In the genomic region with DNA sequence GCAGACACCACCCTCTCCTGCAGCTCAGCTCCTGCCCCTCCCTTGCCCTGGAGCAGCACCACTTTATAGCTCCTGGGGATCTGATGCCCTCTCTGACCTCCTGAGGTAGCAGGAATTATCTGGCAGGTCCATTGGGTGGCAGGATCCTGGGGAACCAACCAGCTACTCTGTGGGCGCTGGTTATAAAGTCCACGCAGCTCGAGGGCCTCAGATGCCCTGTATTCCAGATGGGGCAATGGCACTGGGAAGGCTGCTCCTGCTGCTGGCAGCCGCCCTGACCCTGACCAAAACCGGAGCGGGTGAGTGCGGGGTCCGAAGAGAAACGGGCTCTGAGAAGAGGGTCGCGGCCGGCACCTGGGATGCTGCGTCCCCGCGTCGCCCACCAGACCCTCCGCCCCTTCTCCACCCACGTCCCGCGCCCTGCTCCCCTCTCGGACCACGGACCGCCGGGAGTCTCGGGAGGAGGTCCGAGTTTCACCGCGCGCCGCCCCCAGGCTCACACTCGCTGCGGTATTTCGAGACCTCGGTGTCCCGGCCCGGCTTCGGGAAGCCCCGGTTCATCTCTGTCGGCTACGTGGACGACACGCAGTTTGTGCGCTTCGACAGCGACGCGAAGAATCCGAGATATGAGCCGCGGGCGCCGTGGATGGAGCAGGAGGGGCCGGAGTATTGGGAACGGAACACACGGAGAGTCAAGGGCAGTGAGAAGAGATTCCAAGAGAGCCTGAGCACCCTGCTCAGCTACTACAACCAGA, we compare ENCODE assay signal across 8 mouse cellular contexts. TPM values are rescaled to one million over a fixed set of nuclear protein-coding genes. Genes with fewer than 3 reads are reported as not detected.
DNase-seq lines count a peak whose midpoint lies in the region; ATAC-seq and TF ChIP-seq lines count a peak whose summit lies in the region.

A gene (plus strand): TSS at position 79 of the 755 bp plus-strand sequence.

- peak within 1 kb of the TSS; percentile 42 for H3K4me3 ChIP-seq in kidney, embryonic 16.5 days (ENCODE audit: low read length)
- peak within 1 kb of the TSS; percentile 32 for H3K4me3 ChIP-seq in intestine, embryonic 14.5 days (ENCODE audit: low read depth, low read length)
- no peak within 1 kb of the TSS for H3K4me3 ChIP-seq in myocyte

- no peak for ATAC-seq in kidney, embryonic 16.5 days (ENCODE audit: low FRiP score, low TSS enrichment)
- ATAC-seq in intestine, embryonic 14.5 days (replicated peaks; ENCODE audit: low FRiP score, low TSS enrichment, low read depth): no peak

- peak within 1 kb of the TSS; percentile 57 for H3K9ac ChIP-seq in kidney, embryonic 16.5 days (replicated peaks; ENCODE audit: low read length)
- 0 out of 2 replicates have a peak within 1 kb of the TSS, but pooled peaks have one; percentile 20 for H3K9ac ChIP-seq in intestine, embryonic 14.5 days (ENCODE audit: low read length)

- TF ChIP-seq POLR2A in myocyte (IDR thresholded peaks at IDR 0.05; ENCODE audit: insufficient read length, low read depth): no peak

- no peak for DNase-seq in kidney, postnatal 14 days
- peak; percentile 24 for DNase-seq in embryo, embryonic 11 days
- DNase-seq in intestine, embryonic 14.5 days (ENCODE audit: low spot score): peak; percentile 52
- DNase-seq in spleen, adult 18-20 months: no peak
- DNase-seq in cerebellum, adult 11 months: no peak
- DNase-seq in spleen, postnatal 36 days (ENCODE audit: low spot score in 2 of 2): no peak

- H3K4me2 ChIP-seq in kidney, embryonic 16.5 days (replicated peaks; ENCODE audit: low read depth, low read length): peak within 1 kb of the TSS; percentile 64
- H3K4me2 ChIP-seq in intestine, embryonic 14.5 days (ENCODE audit: low read length): peak within 1 kb of the TSS; percentile 61
- peak within 1 kb of the TSS; percentile 52 for H3K4me2 ChIP-seq in myocyte (ENCODE audit: low read depth)

- H3K79me2 ChIP-seq in myocyte (ENCODE audit: control insufficient read depth, insufficient read depth): no peaks in the 10 kb centered on the region

- peaks cover 10% of the 10 kb centered on the region for H3K4me1 ChIP-seq in kidney, embryonic 16.5 days (ENCODE audit: insufficient read depth, low read length)
- H3K4me1 ChIP-seq in intestine, embryonic 14.5 days (replicated peaks; ENCODE audit: control insufficient read depth, insufficient read depth, low read length): no peaks in the 10 kb centered on the region; the same call in 1 of the 2 replicates

- under 1% methylated on average over 48 of the region's 55 CpGs for WGBS in kidney, embryonic 16.5 days
- WGBS in intestine, embryonic 14.5 days: 1% methylated on average over 55 of the region's 55 CpGs

- H3ac ChIP-seq in myocyte (ENCODE audit: control insufficient read depth, insufficient read length): no peak within 1 kb of the TSS

- H3K27me3 ChIP-seq in kidney, embryonic 16.5 days (ENCODE audit: insufficient read depth, low read length): peaks cover 36% of the 10 kb centered on the region
- H3K27me3 ChIP-seq in intestine, embryonic 14.5 days (replicated peaks; ENCODE audit: control insufficient read depth, insufficient read depth, low read length): peaks cover 22% of the 10 kb centered on the region
- H3K27me3 ChIP-seq in myocyte (ENCODE audit: control insufficient read depth, insufficient read depth, insufficient read length): peaks cover 16% of the 10 kb centered on the region

- H3K9me3 ChIP-seq in kidney, embryonic 16.5 days (ENCODE audit: low read length): no peaks in the 10 kb centered on the region
- H3K9me3 ChIP-seq in intestine, embryonic 14.5 days (ENCODE audit: control insufficient read depth, low read length): no peaks in the 10 kb centered on the region

- no peak within 1 kb of the TSS for H3K27ac ChIP-seq in kidney, embryonic 16.5 days (ENCODE audit: low read length)
- no peak within 1 kb of the TSS for H3K27ac ChIP-seq in intestine, embryonic 14.5 days (ENCODE audit: low read depth)

- H3K36me3 ChIP-seq in kidney, embryonic 16.5 days (ENCODE audit: insufficient read depth, low read length): no peaks in the 10 kb centered on the region
- no peaks in the 10 kb centered on the region for H3K36me3 ChIP-seq in intestine, embryonic 14.5 days (ENCODE audit: control insufficient read depth, insufficient read depth, low read length)
- no peaks in the 10 kb centered on the region for H3K36me3 ChIP-seq in myocyte (ENCODE audit: control insufficient read depth, insufficient read depth)

TF ChIP-seq in myocyte, 11 proteins besides CTCF, POLR2A, EP300 and RAD21:
- TF ChIP-seq MAX (IDR thresholded peaks at IDR 0.05; ENCODE audit: low read depth): no peak
- TF ChIP-seq MYOD1 (IDR thresholded peaks at IDR 0.05; ENCODE audit: control insufficient read depth in 1 of 3, insufficient read length in 2 of 3, low read depth in 2 of 3): no peak
- TF ChIP-seq TCF12 (IDR thresholded peaks at IDR 0.05; ENCODE audit: insufficient read depth, poor library complexity, severe bottlenecking): no peak
- TF ChIP-seq POLR2AphosphoS2 (IDR thresholded peaks at IDR 0.05; ENCODE audit: insufficient read length, low read depth): no peak
- TF ChIP-seq USF1 (IDR thresholded peaks at IDR 0.05; ENCODE audit: low read depth): no peak
- TF ChIP-seq CEBPB (IDR thresholded peaks at IDR 0.05; ENCODE audit: insufficient read depth, poor library complexity, severe bottlenecking): no peak
- no peak for TF ChIP-seq E2F4 (IDR thresholded peaks at IDR 0.05; ENCODE audit: insufficient read depth)
- no peak for TF ChIP-seq REST (IDR thresholded peaks at IDR 0.05; ENCODE audit: insufficient read depth, insufficient read length)
- no peak for TF ChIP-seq TCF3 (IDR thresholded peaks at IDR 0.05; ENCODE audit: insufficient read length, low read depth)
- no peak for TF ChIP-seq MYOG (IDR thresholded peaks at IDR 0.05; ENCODE audit: control insufficient read depth in 1 of 3, insufficient read depth in 1 of 3, insufficient read length in 2 of 3, low read depth in 2 of 3)

RNA-seq across cellular contexts. Expression of the gene that starts here (rescaled TPM):
- polyA plus RNA-seq in kidney, embryonic 16.5 days (2015; fragmentation: Nextera tagmentation; extraction: Ambion mirVana): not detected in 2 replicates
- 1.2 and 1.6 TPM in 2 replicates for polyA plus RNA-seq in intestine, embryonic 14.5 days (2014; fragmentation: Nextera tagmentation; extraction: Ambion mirVana)
- polyA plus RNA-seq in myocyte (2012; fragmentation: generic; extraction: Trizol): 6.6 TPM

Comparison
In these comparisons a context has a peak if more than half of its experiments do, and no peak if none do; other contexts are left out.
1. DNase-seq: peak in embryo, embryonic 11 days (single experiment) and intestine, embryonic 14.5 days (single experiment); none in kidney, postnatal 14 days (single experiment), spleen, adult 18-20 months (0 of 2), cerebellum, adult 11 months (single experiment) and spleen, postnatal 36 days (0 of 2).
2. Peak in every context shown above with its lines, with median percentiles within 50 percentile points of each other: H3K4me2 ChIP-seq.